Mouse (Mus musculus) stomach, postnatal 0 days (tissue): ENCODE measurements at regions not wholly inside any gene's neighbourhood (a gene's known extent, or its start where the extent isn't known, plus 50 kb on each side); places are given as distances from the start of the nearest gene placed in this dataset.

Source experiments
- ATAC-seq: fragments of 200-750 bp; cut with Nextera tagmentation; 2 replicates; pipeline ENCODE4 v1.8.0; 2017; ENCODE audit not compliant: low FRiP score, low TSS enrichment
- DNase-seq: peaks from one replicate; pipeline ENCODE4 v3.0.0-alpha.2; 2016; ENCODE audit warnings: low spot score
- H3K27ac ChIP-seq: fragments of 300-500 bp; sonication (generic); replicated peaks from 2 replicates; pipeline ENCODE4 v1.5.1; 2014; ENCODE audit warnings: mild to moderate bottlenecking, control low read depth
- H3K27me3 ChIP-seq: fragments of 300-500 bp; sonication (generic); 2 replicates; pipeline ENCODE4 v1.6.1; 2014; ENCODE audit warnings: low read length; ENCODE audit not compliant: control insufficient read depth, insufficient read depth
- H3K36me3 ChIP-seq: fragments of 300-500 bp; sonication (generic); 2 replicates; pipeline ENCODE4 v1.6.1; 2014; ENCODE audit warnings: low read length, mixed read lengths; ENCODE audit not compliant: control insufficient read depth, insufficient read depth
- H3K4me1 ChIP-seq: fragments of 300-500 bp; sonication (generic); replicated peaks from 2 replicates; pipeline ENCODE4 v1.6.1; 2014; ENCODE audit warnings: antibody characterized with exemption; ENCODE audit not compliant: control insufficient read depth, insufficient read depth
- H3K4me2 ChIP-seq: fragments of 300-500 bp; sonication (generic); replicated peaks from 2 replicates; pipeline ENCODE4 v1.6.1; 2014; ENCODE audit warnings: low read depth, mild to moderate bottlenecking, control low read depth, moderate library complexity
- H3K4me3 ChIP-seq: fragments of 300-500 bp; sonication (generic); 2 replicates; pipeline ENCODE4 v1.5.1; 2014; ENCODE audit warnings: low read depth, low read length, control low read depth
- H3K9ac ChIP-seq: fragments of 300-500 bp; sonication (generic); 2 replicates; pipeline ENCODE4 v1.6.1; 2014; ENCODE audit warnings: mild to moderate bottlenecking, low read length, control low read depth, mixed read lengths
- H3K9me3 ChIP-seq: fragments of 300-500 bp; sonication (generic); 2 replicates; pipeline ENCODE4 v1.6.1; 2016; ENCODE audit warnings: low read length; ENCODE audit not compliant: control insufficient read depth
- CTCF ChIP-seq: IDR thresholded peaks from 2 replicates; pipeline ENCODE4 v1.5.1; 2016; ENCODE audit warnings: antibody characterized with exemption, low read depth, mild to moderate bottlenecking, moderate library complexity
- EP300 ChIP-seq: optimal IDR thresholded peaks from 2 replicates; pipeline ENCODE3; 2016; ENCODE audit warnings: antibody characterized with exemption
- WGBS: fragments of 180-500 bp; shearing (Covaris S2); extraction: QIAGEN DNeasy Blood & Tissue Kit; methylation state at CpG from one replicate; pipeline ENCODE4 v1.1.7; 2014; 5-methylcytosine and 5-hydroxymethylcytosine counted together

- ATAC-seq = no peak
- H3K36me3 ChIP-seq = no peaks in the 10 kb centered on the region
- DNase-seq = no peak
- no peak overlapping the region for H3K4me2 ChIP-seq
- TF ChIP-seq CTCF = no peak
- TF ChIP-seq EP300 = no peak
- H3K27ac ChIP-seq = no peak overlapping the region
- H3K4me1 ChIP-seq = no peaks in the 10 kb centered on the region
- no peak overlapping the region for H3K4me3 ChIP-seq
- 82% methylated on average over 3 of the region's 3 CpGs for WGBS
- H3K27me3 ChIP-seq = no peaks in the 10 kb centered on the region
- no peaks in the 10 kb centered on the region for H3K9me3 ChIP-seq
- no peak overlapping the region for H3K9ac ChIP-seq
Observed at GRCm38 (mm10) chr5:90049856-90050255, 166.7 kb upstream of the Adamts3 start.

GRCm38 (mm10) chr5:90042781-90043180 lies 159.6 kb upstream of the Adamts3 start:
- Histone ChIP-seq H3K27me3 (no peaks in the 10 kb centered on the region), H3K4me2 (no peak overlapping the region), H3K4me1 (no peaks in the 10 kb centered on the region), H3K9ac (no peak overlapping the region), H3K27ac (no peak overlapping the region), H3K4me3 (no peak overlapping the region), H3K9me3 (no peaks in the 10 kb centered on the region), H3K36me3 (no peaks in the 10 kb centered on the region)
- no peak for ATAC-seq
- no peak for DNase-seq
- TF ChIP-seq EP300 = no peak
- WGBS = 70% methylated on average over 4 of the region's 4 CpGs

- no peak for TF ChIP-seq EP300
- 0 out of 2 replicates have a peak, but pooled peaks have one; percentile 7 for TF ChIP-seq CTCF
- Histone ChIP-seq H3K4me3 (no peak overlapping the region), H3K27ac (no peak overlapping the region), H3K9me3 (no peaks in the 10 kb centered on the region), H3K36me3 (no peaks in the 10 kb centered on the region), H3K4me2 (no peak overlapping the region), H3K27me3 (no peaks in the 10 kb centered on the region), H3K9ac (no peak overlapping the region), H3K4me1 (no peaks in the 10 kb centered on the region)
- DNase-seq (no peak), ATAC-seq (no peak)
- WGBS = 40% methylated on average over 5 of the region's 5 CpGs
Observed at GRCm38 (mm10) chr5:90033103-90033502, 150.0 kb upstream of the Adamts3 start.

GRCm38 (mm10) chr5:90030737-90031136 lies 147.6 kb upstream of the Adamts3 start:
- H3K27ac ChIP-seq = no peak overlapping the region
- H3K4me1 ChIP-seq = no peaks in the 10 kb centered on the region
- 60% methylated on average over 2 of the region's 2 CpGs for WGBS
- no peaks in the 10 kb centered on the region for H3K9me3 ChIP-seq
- H3K4me2 ChIP-seq = no peak overlapping the region
- H3K36me3 ChIP-seq = no peaks in the 10 kb centered on the region
- no peak overlapping the region for H3K4me3 ChIP-seq
- no peaks in the 10 kb centered on the region for H3K27me3 ChIP-seq
- H3K9ac ChIP-seq = no peak overlapping the region
- TF ChIP-seq CTCF (no peak), EP300 (no peak)
- ATAC-seq (no peak), DNase-seq (no peak)

GRCm38 (mm10) chr5:90029751-90030150 lies 146.6 kb upstream of the Adamts3 start:
- Histone ChIP-seq H3K36me3 (no peaks in the 10 kb centered on the region), H3K4me1 (no peaks in the 10 kb centered on the region), H3K4me2 (no peak overlapping the region), H3K27ac (no peak overlapping the region), H3K9ac (no peak overlapping the region), H3K9me3 (no peaks in the 10 kb centered on the region), H3K27me3 (no peaks in the 10 kb centered on the region), H3K4me3 (no peak overlapping the region)
- ATAC-seq (no peak), DNase-seq (no peak)
- TF ChIP-seq EP300 (no peak), CTCF (no peak)
- 20% methylated on average over 6 of the region's 6 CpGs for WGBS

- no peak for ATAC-seq
Observed at GRCm38 (mm10) chr5:90026835-90027753, 144.0 kb upstream of the Adamts3 start.

More at GRCm38 (mm10) chr5:90026835-90027753, 144.0 kb upstream of the Adamts3 start:
- H3K4me2 ChIP-seq = no peak overlapping the region
- no peaks in the 10 kb centered on the region for H3K36me3 ChIP-seq
- TF ChIP-seq EP300 = no peak
- TF ChIP-seq CTCF = no peak
- no peaks in the 10 kb centered on the region for H3K9me3 ChIP-seq
- H3K9ac ChIP-seq = no peak overlapping the region
- H3K4me1 ChIP-seq = no peaks in the 10 kb centered on the region
- no peaks in the 10 kb centered on the region for H3K27me3 ChIP-seq
- no peak overlapping the region for H3K27ac ChIP-seq
- 44% methylated on average over 17 of the region's 17 CpGs for WGBS
- no peak for DNase-seq
- no peak overlapping the region for H3K4me3 ChIP-seq
